Mouse (Mus musculus) stomach, embryonic 15.5 days (tissue): ENCODE results near the gene Clk3. TPM values are rescaled to one million over a fixed set of nuclear protein-coding genes. Genes with fewer than 3 reads are reported as not detected.

Experiments
- ATAC-seq: fragments of 200-750 bp; cut with Nextera tagmentation; 2 replicates; pipeline ENCODE4 v1.8.0; 2017; ENCODE audit warnings: low read depth, moderate number of reproducible peaks, moderate TSS enrichment; ENCODE audit not compliant: insufficient read depth, low FRiP score
- H3K27ac ChIP-seq: fragments of 300-500 bp; sonication (generic); 2 replicates; pipeline ENCODE4 v1.5.1; 2015; ENCODE audit warnings: mild to moderate bottlenecking, inconsistent platforms
- H3K27me3 ChIP-seq: fragments of 300-500 bp; sonication (generic); replicated peaks from 2 replicates; pipeline ENCODE4 v1.6.1; 2015; ENCODE audit warnings: inconsistent platforms
- H3K36me3 ChIP-seq: fragments of 300-500 bp; sonication (generic); 2 replicates; pipeline ENCODE4 v1.6.1; 2015; ENCODE audit warnings: inconsistent platforms
- H3K4me1 ChIP-seq: fragments of 300-500 bp; sonication (generic); 2 replicates; pipeline ENCODE4 v1.6.1; 2015; ENCODE audit warnings: inconsistent platforms
- H3K4me2 ChIP-seq: fragments of 300-500 bp; sonication (generic); 2 replicates; pipeline ENCODE4 v1.6.1; 2015; ENCODE audit warnings: mild to moderate bottlenecking, inconsistent platforms
- H3K4me3 ChIP-seq: fragments of 300-500 bp; sonication (generic); replicated peaks from 2 replicates; pipeline ENCODE4 v1.5.1; 2015; ENCODE audit warnings: inconsistent platforms
- H3K9ac ChIP-seq: fragments of 300-500 bp; sonication (generic); 2 replicates; pipeline ENCODE4 v1.6.1; 2015; ENCODE audit warnings: inconsistent platforms
- H3K9me3 ChIP-seq: fragments of 300-500 bp; sonication (generic); 2 replicates; pipeline ENCODE4 v1.6.1; 2016; ENCODE audit warnings: inconsistent platforms
- WGBS: fragments of 180-500 bp; shearing (Covaris S2); methylation state at CpG from one replicate; pipeline ENCODE4 v1.1.7; 2015; 5-methylcytosine and 5-hydroxymethylcytosine counted together
- polyA plus RNA-seq: library from polyadenylated mRNA; unstranded; fragments of >200 nt; fragmentation: Nextera tagmentation; extraction: Ambion mirVana; gene quantifications from 2 replicates; pipeline ENCODE4 v1.2.1, GENCODE M21; 2015

The Clk3 gene
- polyA plus RNA-seq, 1 experiment from 2014 or later = 69.6 TPM

DNA sequence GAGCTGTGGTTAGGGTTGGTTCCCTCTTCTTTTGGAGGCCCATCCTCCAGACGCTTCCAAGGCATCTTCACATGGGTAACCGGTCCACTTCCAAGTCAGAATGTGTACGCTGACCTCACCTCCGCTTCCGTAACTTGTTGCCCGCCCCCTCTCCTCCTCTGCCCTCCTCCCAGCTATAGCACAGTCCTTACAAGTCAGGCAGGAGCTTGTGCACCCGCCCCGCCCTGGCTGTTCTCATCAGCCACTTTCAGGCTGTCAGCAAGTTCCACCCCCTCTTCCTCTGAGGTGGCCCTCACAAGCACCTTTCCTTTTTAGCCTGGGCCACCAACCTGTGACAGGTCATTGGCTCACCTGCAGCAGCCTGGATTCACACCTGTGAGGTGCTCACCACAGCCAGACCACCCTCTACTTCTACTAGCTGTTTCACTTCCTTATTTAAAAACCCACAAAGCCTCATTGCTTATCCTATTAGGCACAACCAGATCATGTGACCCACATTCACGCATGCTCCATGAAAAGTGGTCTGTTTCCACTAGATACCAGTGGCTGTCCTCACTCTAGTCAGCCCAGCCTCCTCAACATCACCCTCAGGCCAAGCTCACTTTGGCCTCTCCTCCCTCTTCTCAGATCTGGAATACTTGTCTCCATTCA, 34.8 kb upstream of the Clk3 start:
- Histone ChIP-seq H3K9me3 (no peaks in the 10 kb centered on the region), H3K9ac (no peak overlapping the region), H3K36me3 (no peaks in the 10 kb centered on the region), H3K27me3 (no peaks in the 10 kb centered on the region), H3K4me2 (no peak overlapping the region), H3K4me1 (peaks cover 8% of the 10 kb centered on the region; the same call in 1 of the 2 replicates), H3K4me3 (no peak overlapping the region), H3K27ac (no peak overlapping the region)
- no peak for ATAC-seq
- WGBS = 84% methylated on average over 9 of the region's 9 CpGs

GRCm38 (mm10) chr9:57798725-57799253, 33.1 kb upstream of the Clk3 start:
- Histone ChIP-seq H3K9ac (no peak overlapping the region), H3K4me2 (no peak overlapping the region), H3K27me3 (no peaks in the 10 kb centered on the region), H3K4me1 (peaks cover 5% of the 10 kb centered on the region; the same call in 1 of the 2 replicates), H3K4me3 (no peak overlapping the region), H3K27ac (no peak overlapping the region), H3K36me3 (no peaks in the 10 kb centered on the region), H3K9me3 (no peaks in the 10 kb centered on the region)
- ATAC-seq = 0 out of 2 replicates have a peak, but pooled peaks have one; percentile 15
- WGBS = 21% methylated on average over 10 of the region's 10 CpGs

GRCm38 (mm10) chr9:57797456-57797855, 31.8 kb upstream of the Clk3 start:
- no peak for ATAC-seq
- 88% methylated on average over 8 of the region's 8 CpGs for WGBS
- no peak overlapping the region for H3K4me2 ChIP-seq
- no peaks in the 10 kb centered on the region for H3K4me1 ChIP-seq
- no peak overlapping the region for H3K9ac ChIP-seq
- H3K9me3 ChIP-seq = no peaks in the 10 kb centered on the region
- H3K4me3 ChIP-seq = no peak overlapping the region
- no peaks in the 10 kb centered on the region for H3K36me3 ChIP-seq
- no peaks in the 10 kb centered on the region for H3K27me3 ChIP-seq
- H3K27ac ChIP-seq = no peak overlapping the region

DNA sequence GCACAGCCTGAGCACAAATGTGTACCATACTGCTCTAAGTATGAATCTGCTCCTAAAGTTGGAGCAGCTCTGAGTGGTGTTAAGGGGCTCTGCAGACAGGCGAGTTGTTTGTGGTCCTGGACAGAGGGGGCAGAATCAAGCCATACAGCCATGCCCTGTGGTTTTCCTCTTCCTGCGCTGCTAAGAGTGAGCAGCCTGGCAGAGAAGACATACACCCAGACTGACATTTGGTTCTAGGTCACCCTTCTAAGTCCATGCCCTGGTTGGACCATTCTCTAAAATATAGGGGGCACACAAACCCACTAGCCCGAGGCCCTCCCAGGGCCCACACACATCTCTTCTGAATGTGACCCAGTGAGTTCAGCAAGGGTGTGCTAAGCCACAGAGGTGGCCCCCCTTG, 24.1 kb upstream of the Clk3 start:
- Histone ChIP-seq H3K4me3 (no peak overlapping the region), H3K4me1 (no peaks in the 10 kb centered on the region), H3K9me3 (no peaks in the 10 kb centered on the region), H3K36me3 (no peaks in the 10 kb centered on the region), H3K27me3 (no peaks in the 10 kb centered on the region), H3K27ac (no peak overlapping the region), H3K9ac (no peak overlapping the region), H3K4me2 (no peak overlapping the region)
- WGBS = 80% methylated on average over 3 of the region's 3 CpGs
- ATAC-seq = no peak

GRCm38 (mm10) chr9:57782656-57783055, 17.0 kb upstream of the Clk3 start:
- H3K9ac ChIP-seq = no peak overlapping the region
- H3K27ac ChIP-seq = no peak overlapping the region
- H3K4me3 ChIP-seq = no peak overlapping the region
- H3K27me3 ChIP-seq = no peaks in the 10 kb centered on the region
- no peak overlapping the region for H3K4me2 ChIP-seq
- ATAC-seq = no peak
- H3K36me3 ChIP-seq = no peaks in the 10 kb centered on the region
- no peaks in the 10 kb centered on the region for H3K9me3 ChIP-seq
- H3K4me1 ChIP-seq = no peaks in the 10 kb centered on the region
- 80% methylated on average over 3 of the region's 3 CpGs for WGBS

DNA sequence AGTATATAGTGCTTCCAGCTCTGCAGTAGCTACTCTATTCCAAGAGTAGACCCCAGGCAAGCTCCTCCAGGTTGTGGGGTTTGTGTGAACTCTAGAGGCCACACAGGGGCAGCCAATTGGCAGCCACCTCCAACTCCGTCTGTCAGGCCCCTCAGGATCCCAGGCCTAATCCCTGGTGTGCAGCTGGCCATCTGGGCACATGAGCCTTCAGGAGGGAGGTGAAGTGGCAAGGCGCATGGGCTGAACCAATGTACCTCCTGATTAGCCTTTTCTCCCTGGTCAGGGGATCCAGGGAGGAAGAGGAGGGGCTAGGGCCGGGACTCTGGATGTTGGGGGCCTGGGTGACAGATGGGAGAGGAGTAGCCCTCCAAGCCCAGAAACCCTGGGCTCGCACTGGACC, 10.1 kb upstream of the Clk3 start:
- 68% methylated on average over 4 of the region's 4 CpGs for WGBS
- ATAC-seq = no peak
- Histone ChIP-seq H3K9me3 (no peaks in the 10 kb centered on the region), H3K9ac (no peak overlapping the region), H3K27me3 (no peaks in the 10 kb centered on the region), H3K36me3 (no peaks in the 10 kb centered on the region), H3K4me3 (no peak overlapping the region), H3K4me1 (no peaks in the 10 kb centered on the region), H3K27ac (no peak overlapping the region), H3K4me2 (no peak overlapping the region)

GRCm38 (mm10) chr9:57775026-57775425, 9.4 kb upstream of the Clk3 start:
- WGBS = 59% methylated on average over 5 of the region's 5 CpGs
- H3K27me3 ChIP-seq = no peaks in the 10 kb centered on the region

GRCm38 (mm10) chr9:57774168-57774567, 8.5 kb upstream of the Clk3 start:
- Histone ChIP-seq H3K4me1 (no peaks in the 10 kb centered on the region), H3K4me2 (no peak overlapping the region), H3K9ac (no peak overlapping the region), H3K27me3 (no peaks in the 10 kb centered on the region), H3K4me3 (no peak overlapping the region), H3K36me3 (no peaks in the 10 kb centered on the region), H3K27ac (no peak overlapping the region), H3K9me3 (no peaks in the 10 kb centered on the region)
- no peak for ATAC-seq
- 3% methylated on average over 1 of the region's 1 CpGs for WGBS

More at GRCm38 (mm10) chr9:57775026-57775425, 9.4 kb upstream of the Clk3 start:
- H3K4me3 ChIP-seq = no peak overlapping the region
- no peaks in the 10 kb centered on the region for H3K4me1 ChIP-seq
- no peak overlapping the region for H3K27ac ChIP-seq
- H3K4me2 ChIP-seq = no peak overlapping the region
- no peaks in the 10 kb centered on the region for H3K36me3 ChIP-seq
- ATAC-seq = no peak
- H3K9me3 ChIP-seq = no peaks in the 10 kb centered on the region
- no peak overlapping the region for H3K9ac ChIP-seq

DNA sequence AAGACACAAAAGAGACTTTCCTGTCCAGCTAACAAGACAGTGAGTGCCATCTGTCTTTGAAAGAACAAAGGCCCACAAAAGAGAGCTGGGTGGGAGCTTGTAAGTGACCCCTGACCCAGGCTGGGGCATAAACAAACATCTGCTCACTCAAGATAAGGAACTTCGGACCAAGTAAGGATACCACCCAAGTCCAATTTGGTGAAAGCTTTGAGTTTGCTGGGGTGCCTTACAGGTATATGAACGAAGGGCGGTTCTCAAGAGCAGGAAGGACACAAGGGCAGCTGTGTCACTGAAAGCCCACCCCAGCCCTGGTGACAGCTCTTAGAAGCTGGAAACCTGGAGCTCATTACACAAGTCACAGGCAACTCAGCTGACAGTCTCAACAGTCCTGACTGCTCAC, 8.1 kb upstream of the Clk3 start:
- Histone ChIP-seq H3K27me3 (no peaks in the 10 kb centered on the region), H3K9ac (no peak overlapping the region), H3K27ac (no peak overlapping the region), H3K9me3 (no peaks in the 10 kb centered on the region), H3K4me3 (no peak overlapping the region), H3K4me2 (no peak overlapping the region), H3K36me3 (no peaks in the 10 kb centered on the region), H3K4me1 (no peaks in the 10 kb centered on the region)
- no peak for ATAC-seq
- WGBS = 61% methylated on average over 3 of the region's 3 CpGs

DNA sequence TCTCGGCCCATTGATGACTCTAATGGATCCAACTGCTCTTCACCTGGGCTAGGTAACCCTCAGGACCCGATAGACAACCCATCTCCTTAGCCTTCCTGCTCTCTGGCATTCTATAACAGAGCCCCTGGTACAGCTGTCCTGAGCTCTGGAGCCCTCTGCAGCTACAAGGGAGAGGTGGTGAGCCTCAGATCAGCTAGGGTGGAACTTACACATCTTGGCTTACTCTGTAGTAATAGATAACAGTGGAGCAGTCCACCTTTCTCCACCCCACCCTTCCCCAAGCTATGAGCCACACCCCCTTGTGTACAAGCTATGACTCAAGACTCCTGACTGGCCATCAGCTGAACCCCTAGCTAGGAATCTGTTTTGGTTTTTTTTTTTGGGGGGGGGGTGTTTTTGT, 5.2 kb upstream of the Clk3 start:
- 82% methylated on average over 2 of the region's 2 CpGs for WGBS
- Histone ChIP-seq H3K36me3 (no peaks in the 10 kb centered on the region), H3K9ac (no peak overlapping the region), H3K27me3 (no peaks in the 10 kb centered on the region), H3K4me1 (peaks cover 6% of the 10 kb centered on the region; the same call in 1 of the 2 replicates), H3K4me3 (no peak overlapping the region), H3K4me2 (no peak overlapping the region), H3K27ac (no peak overlapping the region), H3K9me3 (no peaks in the 10 kb centered on the region)
- peak; percentile 74 for ATAC-seq

- H3K9ac ChIP-seq = no peak overlapping the region
- peaks cover 6% of the 10 kb centered on the region; the same call in 1 of the 2 replicates for H3K4me1 ChIP-seq
- no peak overlapping the region for H3K4me2 ChIP-seq
- H3K27ac ChIP-seq = peak overlapping the region; percentile 35; the same call in 1 of the 2 replicates
- no peaks in the 10 kb centered on the region for H3K36me3 ChIP-seq
- no peaks in the 10 kb centered on the region for H3K9me3 ChIP-seq
- H3K4me3 ChIP-seq = no peak overlapping the region
- no peak for ATAC-seq
- WGBS = 89% methylated on average over 1 of the region's 1 CpGs
- H3K27me3 ChIP-seq = no peaks in the 10 kb centered on the region
Measured at GRCm38 (mm10) chr9:57770214-57770613, 4.6 kb upstream of the Clk3 start.

GRCm38 (mm10) chr9:57769539-57770069, 3.9 kb upstream of the Clk3 start:
- no peak overlapping the region for H3K4me3 ChIP-seq
- no peaks in the 10 kb centered on the region for H3K36me3 ChIP-seq
- H3K9ac ChIP-seq = no peak overlapping the region
- peak; percentile 72; the same call in 1 of the 2 replicates for ATAC-seq
- H3K27ac ChIP-seq = peak overlapping the region; percentile 35; the same call in 1 of the 2 replicates
- peaks cover 6% of the 10 kb centered on the region; the same call in 1 of the 2 replicates for H3K4me1 ChIP-seq
- no peak overlapping the region for H3K4me2 ChIP-seq
- H3K27me3 ChIP-seq = no peaks in the 10 kb centered on the region
- no peaks in the 10 kb centered on the region for H3K9me3 ChIP-seq
- 55% methylated on average over 2 of the region's 2 CpGs for WGBS
